Mouse (Mus musculus) lung, adult 2 months (tissue): ENCODE measurements around the gene Zdhhc11.

Experiments used
- CTCF ChIP-seq: fragments of 200-500 bp; IDR thresholded peaks from 2 replicates; pipeline ENCODE4 v1.5.1; 2011; ENCODE audit warnings: mild to moderate bottlenecking, low read length, control low read depth; ENCODE audit not compliant: insufficient read depth
- POLR2A ChIP-seq: fragments of 200-500 bp; IDR thresholded peaks from 2 replicates; pipeline ENCODE4 v1.6.1; 2011; ENCODE audit warnings: low read depth, mild to moderate bottlenecking, control low read depth, low read length, borderline replicate concordance; ENCODE audit errors: extremely low read depth

GRCm38 (mm10) chr13:73961177-73961576 lies 2.5 kb upstream of the Zdhhc11 start:
- peak; percentile 51 for TF ChIP-seq CTCF
- TF ChIP-seq POLR2A = no peak
